Mouse (Mus musculus): ENCODE data around the gene Cwc22.

- TF ChIP-seq CTCF (IDR thresholded peaks at IDR 0.05) (no peak), EP300 (IDR thresholded peaks at IDR 0.05; ENCODE audit: insufficient read depth, low read depth, low read length) (no peak), POLR2A (IDR thresholded peaks at IDR 0.05; ENCODE audit: insufficient read depth, low read depth, low read length) (no peak)
Measured at GRCm38 (mm10) chr2:77979081-77979480, 32.9 kb upstream of the Cwc22 start.

All from heart, adult 2 months (tissue).